21 mouse cellular contexts compared by ENCODE assay signal in genomic region chr14:53826782-53827181, GRCm38 (mm10).
DNase-seq lines count a peak whose midpoint lies in the region.
"Had no signal": no experiment of that assay in that cellular context is flagged by ENCODE, and none has a peak within 500 bp of the region (broad histone marks: within the 10 kb centered on the region; RNA-seq: fewer than 3 reads in every experiment).

No protein-coding gene starts in this region.

- no peaks in the 10 kb centered on the region for H3K36me3 ChIP-seq in embryonic facial prominence, embryonic 10.5 days (replicated peaks)
- H3K36me3 ChIP-seq: embryonic facial prominence, embryonic 15.5 days; heart, embryonic 10.5 days; heart, embryonic 15.5 days; hindbrain, embryonic 12.5 days; limb, embryonic 13.5 days; lung, embryonic 15.5 days had no signal

- WGBS in embryonic facial prominence, embryonic 10.5 days: 89% methylated on average over 4 of the region's 4 CpGs

- H3K4me3 ChIP-seq in embryonic facial prominence, embryonic 10.5 days: no peak overlapping the region
- H3K4me3 ChIP-seq: embryonic facial prominence, embryonic 15.5 days; heart, embryonic 10.5 days; heart, embryonic 15.5 days; hindbrain, embryonic 12.5 days; limb, embryonic 13.5 days; lung, embryonic 15.5 days had no signal

- DNase-seq in adrenal gland, postnatal 14 days: peak; percentile 8
- DNase-seq in adrenal gland, postnatal 4 days (ENCODE audit: low spot score in 2 of 2): no peak
- peak; percentile 39 for DNase-seq in layer of hippocampus, adult 11-12 months (ENCODE audit: low spot score)
- DNase-seq in layer of hippocampus, postnatal 10 days (ENCODE audit: low spot score in 2 of 2): no peak
- peak; percentile 14 for DNase-seq in brain, embryonic 18.5 days (ENCODE audit: low read depth, low spot score)
- DNase-seq in telencephalon, adult 2 months (ENCODE audit: low read depth, low spot score): peak; percentile 13
- DNase-seq in embryonic facial prominence, embryonic 10.5 days (ENCODE audit: low spot score): no peak
- DNase-seq: cerebellum, adult 2 months; cerebellum, postnatal 14 days; gastrocnemius, postnatal 25 days; heart, adult 11 months; kidney, adult 9 months; kidney, postnatal 10 days; right cerebral cortex, adult 18-20 months had no signal

- H3K27me3 ChIP-seq in embryonic facial prominence, embryonic 10.5 days (replicated peaks; ENCODE audit: low read depth, poor library complexity, severe bottlenecking): no peaks in the 10 kb centered on the region
- H3K27me3 ChIP-seq: embryonic facial prominence, embryonic 15.5 days; heart, embryonic 15.5 days; hindbrain, embryonic 12.5 days; limb, embryonic 13.5 days; lung, embryonic 15.5 days; Patski had no signal

- H3K4me1 ChIP-seq in embryonic facial prominence, embryonic 10.5 days: no peaks in the 10 kb centered on the region
- H3K4me1 ChIP-seq: embryonic facial prominence, embryonic 15.5 days; heart, embryonic 10.5 days; heart, embryonic 15.5 days; hindbrain, embryonic 12.5 days; limb, embryonic 13.5 days; lung, embryonic 15.5 days had no signal

- no peaks in the 10 kb centered on the region for H3K9me3 ChIP-seq in embryonic facial prominence, embryonic 10.5 days
- H3K9me3 ChIP-seq: embryonic facial prominence, embryonic 15.5 days; heart, embryonic 10.5 days; heart, embryonic 15.5 days; hindbrain, embryonic 12.5 days; limb, embryonic 13.5 days; lung, embryonic 15.5 days had no signal

- H3K27ac ChIP-seq in embryonic facial prominence, embryonic 10.5 days (replicated peaks): no peak overlapping the region
- H3K27ac ChIP-seq: embryonic facial prominence, embryonic 15.5 days; heart, embryonic 10.5 days; heart, embryonic 15.5 days; hindbrain, embryonic 12.5 days; limb, embryonic 13.5 days; lung, embryonic 15.5 days had no signal

Comparison
In these comparisons a context has a peak if more than half of its experiments do, and no peak if none do; other contexts are left out.
1. DNase-seq: peak in adrenal gland, postnatal 14 days (single experiment), layer of hippocampus, adult 11-12 months (single experiment), brain, embryonic 18.5 days (single experiment) and telencephalon, adult 2 months (single experiment); none in adrenal gland, postnatal 4 days (0 of 2), layer of hippocampus, postnatal 10 days (0 of 2) and embryonic facial prominence, embryonic 10.5 days (single experiment).